Mouse (Mus musculus) kidney, adult 2 months (tissue): ENCODE measurements around the gene Cdh4.

Source experiments
- CTCF ChIP-seq: fragments of 200-500 bp; conservative IDR thresholded peaks from 2 replicates; pipeline ENCODE4 v1.5.1; 2011; ENCODE audit warnings: low read depth, mild to moderate bottlenecking, control low read depth, low read length, moderate library complexity, mixed read lengths; ENCODE audit not compliant: insufficient read depth, insufficient read length
- POLR2A ChIP-seq: fragments of 200-500 bp; IDR thresholded peaks from one replicate; pipeline ENCODE4 v1.6.1; 2011; ENCODE audit warnings: low read depth, low read length, control low read depth

DNA sequence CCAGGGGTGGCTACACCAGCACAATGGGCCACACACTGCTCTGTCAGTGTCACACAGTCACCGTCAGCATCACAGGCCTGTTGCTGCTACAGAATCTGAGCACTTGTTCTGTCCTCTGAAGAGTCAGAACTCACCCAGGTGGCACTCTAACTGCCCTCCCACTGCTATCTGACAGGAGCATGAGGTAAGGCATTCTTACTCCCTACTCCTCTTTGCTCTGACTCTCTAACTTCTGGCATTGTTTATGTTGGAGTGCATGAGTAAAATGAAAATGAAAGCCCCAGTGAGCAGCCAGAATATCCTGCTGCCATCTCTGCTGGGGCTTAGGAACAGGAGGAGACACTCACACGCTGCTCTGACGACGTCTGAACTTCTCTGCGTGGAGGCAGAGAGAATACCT, 505.4 kb downstream of the Cdh4 start:
- no peak for TF ChIP-seq CTCF
- TF ChIP-seq POLR2A = no peak
